ENCODE assay signal across 8 mouse cellular contexts in the genomic region with DNA sequence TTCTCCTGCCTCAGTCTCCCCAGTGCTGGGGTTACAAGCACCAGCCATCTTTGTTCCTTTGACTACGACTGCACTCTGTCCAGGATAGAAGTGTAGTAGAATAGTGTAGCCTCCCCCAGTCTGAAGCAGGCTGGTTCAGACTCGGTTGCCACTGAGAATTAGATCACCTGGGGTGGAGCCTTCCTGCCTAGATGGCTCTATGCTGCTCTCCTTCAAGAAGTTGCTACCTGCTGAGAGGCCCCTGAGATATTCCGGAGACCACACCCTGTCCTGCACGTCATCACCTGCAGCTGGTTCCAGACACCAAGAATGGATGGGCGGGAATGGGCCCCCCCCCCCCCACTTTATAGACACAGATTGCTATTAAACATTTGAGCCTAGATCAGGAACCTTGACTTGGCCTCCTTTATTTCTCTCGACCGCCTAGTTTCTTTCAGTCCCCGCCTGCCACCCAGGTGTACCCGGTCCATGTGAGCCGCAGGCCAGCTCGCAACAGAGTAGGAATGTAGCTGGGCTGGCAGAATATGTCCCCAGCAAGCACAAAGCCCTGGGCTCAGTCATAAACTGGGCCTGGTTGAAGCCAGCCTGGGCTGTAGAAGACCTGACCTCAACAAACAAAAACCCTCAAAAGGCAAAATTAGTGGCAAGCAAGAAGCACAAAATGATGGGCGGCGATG. TPM values are rescaled to one million over a fixed set of nuclear protein-coding genes. Genes with fewer than 3 reads are reported as not detected.
DNase-seq lines count a peak whose midpoint lies in the region; ATAC-seq and TF ChIP-seq lines count a peak whose summit lies in the region.
"Had no signal": no experiment of that assay in that cellular context is flagged by ENCODE, and none has a peak within 500 bp of the region (broad histone marks: within the 10 kb centered on the region; RNA-seq: fewer than 3 reads in every experiment).

No protein-coding gene starts in this region.

- H3K4me2 ChIP-seq in hindbrain, embryonic 11.5 days (replicated peaks; ENCODE audit: low read depth, low read length), result no peak overlapping the region
- no peak overlapping the region for H3K4me2 ChIP-seq in midbrain, embryonic 11.5 days
- H3K4me2 ChIP-seq: embryonic facial prominence, embryonic 12.5 days had no signal

- DNase-seq in hindbrain, embryonic 10.5 days (ENCODE audit: low spot score), result no peak
- no peak for DNase-seq in hindbrain, embryonic 11.5 days (ENCODE audit: low spot score)
- DNase-seq in ES-CJ7 (ENCODE audit: low read depth, low spot score), result peak; percentile 93
- DNase-seq in Patski (ENCODE audit: low read depth, low spot score), result no peak
- peak; percentile 69 for DNase-seq in midbrain, embryonic 11.5 days (ENCODE audit: low spot score, missing footprints)
- DNase-seq in cerebellum, adult 9-10 months, result no peak
- no peak for DNase-seq in embryo, embryonic 10 days (ENCODE audit: low spot score)

- H3K9me3 ChIP-seq in hindbrain, embryonic 10.5 days, result peaks cover 9% of the 10 kb centered on the region
- H3K9me3 ChIP-seq in hindbrain, embryonic 11.5 days (ENCODE audit: control insufficient read depth, low read length), result no peaks in the 10 kb centered on the region
- no peaks in the 10 kb centered on the region; the same call in 1 of the 2 replicates for H3K9me3 ChIP-seq in midbrain, embryonic 11.5 days (ENCODE audit: control insufficient read depth, low read length)
- H3K9me3 ChIP-seq: embryonic facial prominence, embryonic 12.5 days had no signal

- POLR2A ChIA-PET in Patski (lab: Charles Lee), result no interaction called here

- CTCF ChIA-PET in Patski (lab: Charles Lee), result no interaction called here

- H3K9ac ChIP-seq in hindbrain, embryonic 11.5 days (ENCODE audit: low read depth, low read length), result no peak overlapping the region
- H3K9ac ChIP-seq in midbrain, embryonic 11.5 days (ENCODE audit: low read length), result no peak overlapping the region

- H3K36me3 ChIP-seq in hindbrain, embryonic 10.5 days, result peaks cover 69% of the 10 kb centered on the region
- H3K36me3 ChIP-seq in hindbrain, embryonic 11.5 days (ENCODE audit: control insufficient read depth, insufficient read depth, low read length), result peaks cover 1% of the 10 kb centered on the region
- peaks cover 9% of the 10 kb centered on the region; the same call in 1 of the 2 replicates for H3K36me3 ChIP-seq in midbrain, embryonic 11.5 days (ENCODE audit: control insufficient read depth, insufficient read depth, low read length)

- peaks cover 31% of the 10 kb centered on the region for H3K4me1 ChIP-seq in hindbrain, embryonic 10.5 days (replicated peaks)
- H3K4me1 ChIP-seq in hindbrain, embryonic 11.5 days (replicated peaks; ENCODE audit: control insufficient read depth, insufficient read depth, low read length), result no peaks in the 10 kb centered on the region
- H3K4me1 ChIP-seq in midbrain, embryonic 11.5 days (ENCODE audit: control insufficient read depth, insufficient read depth, low read length), result peaks cover 17% of the 10 kb centered on the region

- WGBS in hindbrain, embryonic 10.5 days, result 93% methylated on average over 13 of the region's 13 CpGs
- WGBS in hindbrain, embryonic 11.5 days, result 93% methylated on average over 13 of the region's 13 CpGs
- 90% methylated on average over 13 of the region's 13 CpGs for WGBS in midbrain, embryonic 11.5 days

- in situ Hi-C loops in Patski (cut with MboI; ENCODE audit: low pct_unique_long_range_greater_than_20kb), result no loop called here

- no peak for TF ChIP-seq CTCF in Patski (IDR thresholded peaks at IDR 0.05)

- H3K27me3 ChIP-seq in hindbrain, embryonic 10.5 days (ENCODE audit: insufficient read depth, poor library complexity, severe bottlenecking), result no peaks in the 10 kb centered on the region
- no peaks in the 10 kb centered on the region for H3K27me3 ChIP-seq in hindbrain, embryonic 11.5 days (ENCODE audit: control insufficient read depth, insufficient read depth, low read length)
- H3K27me3 ChIP-seq in Patski, result no peaks in the 10 kb centered on the region
- no peaks in the 10 kb centered on the region for H3K27me3 ChIP-seq in midbrain, embryonic 11.5 days (ENCODE audit: control insufficient read depth, insufficient read depth, low read length)
- H3K27me3 ChIP-seq: embryonic facial prominence, embryonic 12.5 days had no signal

- no peak for ATAC-seq in hindbrain, embryonic 11.5 days (ENCODE audit: low FRiP score)
- peak; percentile 17 for ATAC-seq in Patski
- ATAC-seq in midbrain, embryonic 11.5 days (ENCODE audit: low FRiP score), result no peak

- H3K27ac ChIP-seq in hindbrain, embryonic 10.5 days, result peak overlapping the region; percentile 69; the same call in 1 of the 2 replicates
- no peak overlapping the region for H3K27ac ChIP-seq in hindbrain, embryonic 11.5 days (ENCODE audit: low read depth, low read length)
- peak overlapping the region; percentile 64; the same call in 1 of the 2 replicates for H3K27ac ChIP-seq in midbrain, embryonic 11.5 days (ENCODE audit: low read depth, low read length)

- no peak overlapping the region for H3K4me3 ChIP-seq in hindbrain, embryonic 10.5 days
- H3K4me3 ChIP-seq in hindbrain, embryonic 11.5 days (ENCODE audit: low read depth, low read length), result no peak overlapping the region
- H3K4me3 ChIP-seq in midbrain, embryonic 11.5 days (ENCODE audit: low read depth, low read length), result no peak overlapping the region
- H3K4me3 ChIP-seq: embryonic facial prominence, embryonic 12.5 days had no signal

RNA-seq across cellular contexts. Expression of a gene that starts 19.6 kb away (rescaled TPM):
- 84.8 and 91.6 TPM in 2 replicates for polyA plus RNA-seq in hindbrain, embryonic 10.5 days (2016; fragmentation: Nextera tagmentation; extraction: Ambion mirVana)
- 65.3 and 69.3 TPM in 2 replicates for polyA plus RNA-seq in hindbrain, embryonic 11.5 days (2014; fragmentation: Nextera tagmentation; extraction: Ambion mirVana)
- 169 TPM for polyA plus RNA-seq in Patski (2021)
- polyA plus RNA-seq in midbrain, embryonic 11.5 days (2014; fragmentation: Nextera tagmentation; extraction: Ambion mirVana), result 86.5 and 88.1 TPM in 2 replicates

Comparison
In these comparisons a context has a peak if more than half of its experiments do, and no peak if none do; other contexts are left out.
1. DNase-seq: peak in ES-CJ7 (single experiment) and midbrain, embryonic 11.5 days (single experiment); none in hindbrain, embryonic 10.5 days (single experiment), hindbrain, embryonic 11.5 days (single experiment), Patski (single experiment), cerebellum, adult 9-10 months (single experiment) and embryo, embryonic 10 days (single experiment).